Mouse (Mus musculus): ENCODE measurements around the gene Ran.

- TF ChIP-seq CTCF (IDR thresholded peaks at IDR 0.05; ENCODE audit: extremely low read depth, insufficient read depth, low read length), result no peak
- no peak for TF ChIP-seq POLR2A (IDR thresholded peaks at IDR 0.05; ENCODE audit: extremely low read depth, insufficient read depth, low read length)
Observed at GRCm38 (mm10) chr5:128980857-128981256, 39.0 kb upstream of the Ran start.
